25 mouse cellular contexts compared by ENCODE assay signal in genomic region chr14:104547219-104547618, GRCm38 (mm10).
"Had no signal": no experiment of that assay in that cellular context is flagged by ENCODE, and none has a peak within 500 bp of the region (broad histone marks: within the 10 kb centered on the region; RNA-seq: fewer than 3 reads in every experiment).

No protein-coding gene starts in this region.

- H3K36me3 ChIP-seq: heart, embryonic 10.5 days; heart, embryonic 12.5 days; hindbrain, embryonic 10.5 days; hindbrain, embryonic 13.5 days; hindbrain, embryonic 15.5 days; kidney, embryonic 15.5 days; limb, embryonic 13.5 days; limb, embryonic 15.5 days had no signal

- H3K27ac ChIP-seq: heart, embryonic 10.5 days; hindbrain, embryonic 10.5 days; hindbrain, embryonic 13.5 days; hindbrain, embryonic 15.5 days; hindbrain, postnatal 0 days; kidney, embryonic 15.5 days; kidney, postnatal 0 days; layer of hippocampus, adult 2 months; left cerebral cortex, adult 2 months; limb, embryonic 13.5 days; limb, embryonic 15.5 days had no signal

- ATAC-seq: hindbrain, postnatal 0 days; intestine, embryonic 16.5 days had no signal

- H3K9ac ChIP-seq: heart, embryonic 12.5 days; hindbrain, embryonic 13.5 days; hindbrain, embryonic 15.5 days; kidney, embryonic 15.5 days; limb, embryonic 13.5 days; limb, embryonic 15.5 days had no signal

- H3K4me1 ChIP-seq: heart, embryonic 10.5 days; heart, embryonic 12.5 days; hindbrain, embryonic 10.5 days; hindbrain, embryonic 13.5 days; hindbrain, embryonic 15.5 days; kidney, embryonic 15.5 days; limb, embryonic 13.5 days; limb, embryonic 15.5 days had no signal

- H3K4me3 ChIP-seq: heart, embryonic 10.5 days; heart, embryonic 12.5 days; hindbrain, embryonic 10.5 days; hindbrain, embryonic 13.5 days; hindbrain, embryonic 15.5 days; kidney, embryonic 15.5 days; layer of hippocampus, adult 2 months; left cerebral cortex, adult 2 months; limb, embryonic 13.5 days; limb, embryonic 15.5 days had no signal

- H3K9me3 ChIP-seq: heart, embryonic 10.5 days; heart, embryonic 12.5 days; hindbrain, embryonic 10.5 days; hindbrain, embryonic 13.5 days; hindbrain, embryonic 15.5 days; kidney, embryonic 15.5 days; limb, embryonic 13.5 days; limb, embryonic 15.5 days had no signal

- DNase-seq: gastrocnemius, postnatal 14 days; gastrocnemius, postnatal 36 days; heart, adult 18-20 months; heart, postnatal 10 days; heart, postnatal 4 days; kidney, adult 11 months; kidney, adult 2 months; kidney, adult 9 months; kidney, postnatal 14 days; kidney, postnatal 36 days; left cerebral cortex, postnatal 4 days had no signal

- H3K4me2 ChIP-seq: heart, embryonic 12.5 days; hindbrain, embryonic 13.5 days; hindbrain, embryonic 15.5 days; kidney, embryonic 15.5 days; limb, embryonic 13.5 days; limb, embryonic 15.5 days; liver, embryonic 11.5 days had no signal

- H3K27me3 ChIP-seq: heart, embryonic 12.5 days; hindbrain, embryonic 13.5 days; hindbrain, embryonic 15.5 days; kidney, embryonic 15.5 days; limb, embryonic 13.5 days; limb, embryonic 15.5 days had no signal
